Mouse (Mus musculus) kidney, adult 11 months (tissue): ENCODE results near the gene Aqp2.

Experiments used
- DNase-seq: peaks from one replicate; pipeline ENCODE4 v3.0.0; 2022

Gene Aqp2

DNA sequence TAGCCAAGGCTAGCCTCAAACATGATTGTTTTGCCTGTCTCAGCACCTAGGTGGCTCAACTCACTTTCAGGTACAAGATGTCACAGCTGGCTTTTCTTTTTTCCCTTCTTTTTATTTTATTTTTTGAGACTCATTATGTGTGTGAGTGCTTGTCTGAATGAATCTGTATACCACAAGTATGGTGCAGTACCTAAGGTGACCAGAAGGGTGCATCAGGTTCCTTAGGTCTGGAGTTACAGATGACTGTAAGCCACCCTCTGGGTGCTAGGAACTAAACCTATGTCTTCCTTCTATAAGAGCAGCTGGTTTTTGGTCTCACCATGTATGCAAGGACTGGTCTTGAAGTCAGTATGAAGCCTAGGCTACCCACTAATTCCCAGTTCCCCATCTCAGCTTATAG lies 52.8 kb downstream of the Aqp2 start:
- no peak for DNase-seq
